Mouse (Mus musculus) heart, adult 18-20 months (tissue): Measurements from ENCODE around the gene Gfpt2. TPM values are rescaled to one million over a fixed set of nuclear protein-coding genes. Genes with fewer than 3 reads are reported as not detected.
A peak's percentile ranks its signal among the peaks of the same experiment; 100 is the strongest.
"Not testable (repeated sequence)": the region's sequence is repeated elsewhere in the genome, so short reads cannot be mapped to it uniquely, and the experiment has no call there.

Experiments used
- DNase-seq, 2 experiments: peaks; one replicate each; pipeline ENCODE4 v3.0.0; 2021 to 2022; ENCODE audit warnings: mixed read lengths in 1 of 2
- long read RNA-seq, 2 experiments: library from polyadenylated mRNA; stranded (forward); transcript quantifications; one replicate each; pipeline ENCODE4 v2.0.0; 2021
- total RNA-seq, 2 experiments: library from RNA; stranded (reverse); gene quantifications; 2 replicates each; pipeline ENCODE4 v1.2.3; 2021

The Gfpt2 gene
- 1 to 10 TPM; 8.7 to 9.3 TPM for total RNA-seq
- long read RNA-seq, experiment 1, transcript Gfpt2-201 (19 exons, 2,947 nt), result major isoform, 10 of 12 reads
- long read RNA-seq, experiment 1, partial matches to known transcripts, result 2 of 12 reads
- long read RNA-seq, experiment 1, other reads (novel, unspliced or antisense), result 0 of 12 reads
- long read RNA-seq, experiment 2, transcript Gfpt2-201 (19 exons, 2,947 nt), result major isoform, 9 of 10 reads
- long read RNA-seq, experiment 2, partial matches to known transcripts, result 0 of 10 reads
- long read RNA-seq, experiment 2, other reads (novel, unspliced or antisense), result 1 of 10 reads

DNA sequence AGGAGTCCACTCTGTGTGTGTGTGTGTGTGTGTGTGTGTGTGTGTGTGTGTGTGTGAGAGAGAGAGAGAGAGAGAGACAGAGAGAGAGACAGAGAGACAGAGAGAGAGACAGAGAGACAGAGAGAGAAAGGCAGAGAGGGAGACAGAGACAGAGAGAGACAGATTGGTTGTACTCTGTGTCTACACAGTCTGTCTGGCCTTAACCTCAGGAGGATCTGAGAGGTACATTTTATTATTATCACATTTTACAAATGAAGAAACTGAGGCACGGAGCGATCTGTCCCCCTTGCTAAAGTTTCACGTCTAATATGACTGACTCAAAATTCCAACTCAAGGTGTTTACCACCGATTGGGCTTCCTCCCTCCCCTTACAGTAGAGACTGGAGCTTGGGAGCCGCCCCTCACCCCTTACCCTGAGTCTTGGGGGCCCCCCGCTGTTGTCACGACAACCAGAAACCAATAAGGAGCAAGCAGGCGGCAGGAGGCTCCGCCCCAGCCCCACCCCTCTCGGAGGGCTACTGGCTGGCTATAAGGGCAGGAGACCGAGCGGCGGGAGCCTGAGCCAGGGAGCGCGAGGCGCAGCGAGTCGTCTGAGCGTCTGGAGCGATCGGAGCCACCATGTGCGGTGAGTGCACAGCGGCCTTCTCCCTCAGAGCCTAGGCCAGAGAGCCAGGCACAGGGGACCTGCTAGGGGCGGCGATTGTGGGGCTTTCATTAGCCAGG lies at the start of gene Gfpt2:
TSS of gene Gfpt2 (plus strand) at position 560 of the 723 bp plus-strand sequence.
- peak; percentile 87 to 90 for DNase-seq

DNA sequence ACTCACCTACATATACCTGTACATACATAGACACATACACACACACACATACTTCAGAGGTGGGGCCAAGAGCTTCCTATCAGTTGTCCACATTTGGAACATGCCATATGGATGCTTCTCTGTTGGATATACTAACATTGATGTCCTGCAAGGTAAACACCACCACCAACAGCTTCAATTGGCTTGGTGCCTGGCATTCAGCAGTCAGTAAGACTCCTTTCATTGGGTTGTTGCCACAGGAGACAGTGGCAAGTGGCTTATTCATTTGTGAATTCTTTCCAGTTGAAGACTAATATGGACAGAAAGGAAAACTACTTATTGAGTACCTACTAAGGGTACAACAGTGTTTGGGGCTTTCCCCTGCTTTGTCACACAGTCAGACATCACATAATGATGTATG lies 49.0 kb upstream of the Gfpt2 start:
- no peak for DNase-seq

DNA sequence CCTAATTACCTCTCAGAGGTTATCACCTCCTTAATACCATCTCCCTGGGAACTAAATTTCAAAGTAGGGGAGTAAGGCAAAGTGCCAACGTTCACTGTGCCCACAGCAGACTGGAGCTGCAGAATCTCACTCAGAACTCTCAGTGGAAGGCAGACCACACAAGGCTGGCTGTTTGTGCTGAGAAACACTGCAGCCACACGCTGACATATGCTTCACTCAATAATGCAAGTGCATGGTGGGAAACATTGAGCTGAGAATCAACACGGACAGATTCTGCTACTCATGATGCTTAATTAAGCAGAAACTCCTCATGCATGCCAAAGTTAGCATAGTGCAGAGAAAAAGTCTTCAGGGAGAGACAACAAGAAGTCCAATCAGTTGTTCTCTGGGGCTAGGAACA lies 48.1 kb upstream of the Gfpt2 start:
- no peak for DNase-seq

DNA sequence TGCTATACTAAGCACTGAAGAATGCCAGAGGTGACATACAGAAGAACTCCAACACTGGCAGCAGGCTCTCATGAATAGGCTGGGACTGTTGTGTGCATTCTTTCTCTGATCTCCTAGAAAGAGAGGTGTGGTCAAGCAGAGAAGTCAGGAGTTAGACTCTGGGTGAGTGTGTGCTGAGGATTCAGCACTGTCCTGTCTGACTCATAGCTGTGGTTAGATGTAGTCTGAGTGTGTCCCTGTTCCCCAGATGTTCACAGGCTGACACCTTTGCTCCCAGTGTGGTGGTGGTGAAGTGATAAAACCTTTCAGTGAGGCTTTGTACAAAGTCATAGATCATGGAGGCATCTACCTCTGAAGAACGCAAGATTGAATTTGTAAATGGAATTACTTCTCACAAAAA lies 47.2 kb upstream of the Gfpt2 start:
- DNase-seq, result no peak

DNA sequence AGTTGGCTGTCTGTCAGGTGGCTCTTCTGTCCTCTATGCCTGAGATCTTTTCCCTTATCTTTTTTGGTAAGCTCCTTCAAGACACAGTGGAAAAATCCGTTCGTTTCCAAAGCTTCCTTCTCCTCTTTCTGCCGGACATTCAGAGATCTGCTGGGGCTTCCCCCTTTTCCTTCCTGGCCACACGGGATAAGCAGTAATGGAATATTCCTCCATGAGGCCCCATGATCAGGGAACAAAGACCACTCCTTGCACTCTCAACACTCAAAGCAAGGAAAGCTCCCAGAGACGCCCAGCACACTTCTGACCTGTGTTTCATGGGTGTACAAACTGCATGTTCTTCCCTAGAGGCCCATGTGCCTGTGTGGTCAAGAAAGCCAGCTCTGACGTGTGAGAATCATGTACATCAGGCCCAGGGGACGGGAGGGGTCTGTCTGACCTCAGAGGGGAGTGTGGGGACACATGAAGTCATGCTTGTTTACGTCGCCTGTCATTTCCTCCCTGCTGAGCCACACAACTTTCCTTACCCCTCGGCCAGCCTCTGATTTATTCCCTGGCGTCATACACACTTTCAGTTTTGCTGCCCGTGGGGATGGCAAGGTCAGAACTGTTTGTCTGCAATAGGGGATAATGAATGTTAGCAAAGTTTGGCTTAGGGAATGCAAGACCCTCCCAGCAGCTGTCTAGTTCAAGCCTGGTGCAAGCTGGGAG lies 38.9 kb upstream of the Gfpt2 start:
- peak; percentile 73 to 83 for DNase-seq

DNA sequence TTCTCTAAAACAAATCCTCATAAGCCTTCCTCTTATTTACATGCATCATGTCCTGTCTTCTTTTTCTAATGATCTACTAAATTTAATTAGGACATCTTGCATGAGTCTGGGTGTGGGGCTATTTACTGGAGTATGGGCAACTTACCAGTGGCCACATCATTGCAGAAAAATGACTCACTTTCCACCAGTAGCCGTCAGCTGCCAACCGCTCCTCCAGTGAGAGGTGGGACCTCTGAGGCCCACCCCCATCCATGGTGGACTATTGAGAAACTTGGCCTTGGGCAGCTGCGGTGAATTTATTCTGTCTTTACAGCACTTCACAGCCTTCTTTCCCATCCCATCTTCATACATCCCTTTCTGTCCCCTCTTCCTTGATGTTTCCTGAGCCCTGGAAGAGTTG lies 35.9 kb upstream of the Gfpt2 start:
- peak in 1 of 2 experiments; percentile 55 for DNase-seq

DNA sequence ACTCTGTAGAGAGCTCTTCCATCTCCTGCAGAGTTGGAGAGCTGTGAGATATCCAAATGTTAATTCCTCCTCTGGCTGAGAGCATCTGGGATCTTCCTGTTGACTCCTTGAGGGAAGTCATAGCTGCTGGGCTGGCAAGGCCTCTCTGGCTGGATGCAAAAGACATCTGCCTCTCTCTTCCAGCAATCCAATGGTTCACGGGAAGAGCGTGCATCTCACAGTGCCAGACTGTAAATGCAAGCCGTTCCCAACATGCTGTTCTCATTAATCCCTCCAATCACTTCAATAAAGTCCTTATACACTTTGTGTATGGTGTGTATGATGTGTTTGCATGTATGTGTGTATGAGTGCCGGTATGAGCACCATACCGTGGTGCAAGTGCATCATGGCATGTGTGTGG lies 32.8 kb upstream of the Gfpt2 start:
- DNase-seq, result no peak

DNA sequence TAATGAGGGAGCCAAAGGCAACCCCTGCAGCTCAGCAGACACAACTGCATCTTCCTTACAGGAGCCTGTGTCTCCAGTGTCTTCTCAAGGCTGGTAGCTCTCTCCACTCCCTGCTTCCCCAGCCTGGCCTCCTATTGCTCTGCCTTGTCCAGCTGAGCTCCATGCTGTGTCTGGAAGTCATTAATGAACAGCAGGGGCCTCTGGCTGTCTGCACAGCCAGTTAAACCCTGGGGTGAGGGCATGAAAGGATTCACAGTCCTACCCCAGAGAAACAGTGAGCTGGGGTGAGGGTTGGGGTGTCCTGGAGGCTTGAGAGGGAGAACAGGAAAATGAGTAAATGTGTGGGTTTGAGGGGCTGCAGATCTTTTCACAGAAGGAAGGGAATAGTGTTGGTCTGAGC lies 30.4 kb upstream of the Gfpt2 start:
- no peak for DNase-seq

DNA sequence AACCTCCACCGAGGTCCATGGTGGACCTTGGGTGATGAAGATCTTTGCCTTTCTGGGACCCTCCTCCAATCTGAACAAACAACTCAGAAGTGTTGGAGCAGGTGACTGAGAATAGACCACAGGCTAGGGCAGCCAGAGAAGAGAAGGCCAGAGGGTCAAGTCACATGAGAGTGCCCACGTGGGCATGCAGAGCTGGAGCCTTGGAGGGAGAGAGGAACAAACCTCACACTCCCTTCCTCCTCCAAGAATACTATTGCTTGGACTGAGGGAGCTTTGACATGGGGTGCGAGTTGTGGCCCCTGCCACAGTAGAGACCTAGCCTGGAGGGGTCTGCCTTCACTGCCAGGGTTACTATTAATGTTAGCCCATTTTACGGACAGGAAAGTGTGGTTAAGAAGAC lies 30.0 kb upstream of the Gfpt2 start:
- no peak for DNase-seq

DNA sequence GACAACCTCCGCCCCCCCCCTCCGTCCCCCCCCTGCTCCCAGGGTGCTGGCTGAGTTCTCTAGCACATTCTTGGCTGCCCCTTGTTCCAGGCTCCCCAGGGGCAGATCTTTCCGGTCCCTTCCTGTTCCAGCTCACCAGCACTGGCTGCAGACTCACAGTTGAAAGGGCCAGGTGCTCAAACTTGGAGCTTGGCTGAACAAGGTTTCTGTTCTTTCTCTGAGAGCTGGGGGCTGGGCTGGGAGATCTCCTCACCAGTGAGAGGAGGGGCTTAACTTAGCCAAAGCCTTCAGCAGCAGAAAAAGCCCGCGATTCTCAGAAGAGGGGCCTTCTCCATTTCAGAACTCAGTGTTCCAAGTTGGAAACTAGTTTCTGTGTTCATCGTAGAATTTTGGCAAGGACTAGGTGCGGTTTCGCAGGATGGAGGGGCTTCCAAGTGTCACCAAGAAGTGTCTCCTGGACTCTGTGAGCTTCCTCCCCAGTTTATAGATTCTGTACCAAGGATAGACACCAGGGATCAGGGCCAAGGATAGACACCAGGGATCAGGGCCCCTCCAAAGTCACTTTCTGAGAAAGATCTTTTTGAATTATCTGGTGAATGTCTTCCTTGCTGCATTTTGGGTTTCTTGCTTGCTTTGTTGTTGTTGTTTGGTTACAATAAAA lies 29.2 kb upstream of the Gfpt2 start:
- DNase-seq, result peak; percentile 78 to 91

DNA sequence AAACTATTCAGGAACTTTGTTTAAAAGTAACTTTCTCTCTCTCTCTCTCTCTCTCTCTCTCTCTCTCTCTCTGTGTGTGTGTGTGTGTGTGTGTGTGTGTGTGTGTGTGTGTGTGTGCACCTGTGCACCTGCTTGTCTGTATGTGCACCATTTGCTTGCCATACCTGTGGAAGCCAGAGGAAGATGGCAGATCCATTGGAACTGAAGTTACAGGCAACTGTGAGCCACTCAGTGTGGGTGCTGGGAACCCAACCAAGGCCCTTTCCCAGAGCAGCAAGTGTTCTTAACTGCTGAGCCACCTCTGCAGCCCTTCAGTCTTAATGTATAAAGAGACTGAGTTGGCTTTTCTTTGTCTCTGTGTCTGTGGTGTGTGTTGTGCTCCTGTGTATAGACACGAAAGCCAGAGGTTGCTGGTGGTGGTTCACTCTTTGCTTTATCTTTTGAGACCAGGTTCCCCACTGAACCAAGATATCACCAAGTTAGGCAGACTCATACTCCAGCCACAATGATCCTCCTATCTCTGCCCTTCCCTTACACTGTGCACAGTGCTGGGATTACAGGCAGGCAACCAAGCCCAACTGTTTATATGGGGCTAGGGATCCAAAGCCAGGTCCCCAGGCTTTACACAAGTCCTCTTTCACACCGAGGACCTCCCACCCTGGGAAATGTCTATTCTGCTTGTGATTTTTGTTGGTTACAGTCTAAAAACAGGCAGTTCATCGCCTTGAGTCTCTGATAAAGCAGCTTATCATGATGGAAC lies 28.4 kb upstream of the Gfpt2 start:
- no peak for DNase-seq

DNA sequence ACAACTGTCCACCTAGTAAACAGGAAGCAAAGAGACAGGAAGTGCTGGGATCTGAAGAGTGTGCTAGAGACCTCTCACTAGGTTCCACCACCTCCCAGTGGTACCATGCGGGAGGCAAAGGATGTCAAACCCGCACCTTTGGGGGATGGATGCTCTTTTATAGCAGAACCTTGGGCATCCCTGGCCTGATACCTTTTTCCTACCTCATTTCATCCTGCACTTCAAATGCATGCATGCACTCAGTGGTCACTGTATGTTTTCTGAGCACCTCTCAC lies 27.9 kb upstream of the Gfpt2 start:
- DNase-seq, result no peak

DNA sequence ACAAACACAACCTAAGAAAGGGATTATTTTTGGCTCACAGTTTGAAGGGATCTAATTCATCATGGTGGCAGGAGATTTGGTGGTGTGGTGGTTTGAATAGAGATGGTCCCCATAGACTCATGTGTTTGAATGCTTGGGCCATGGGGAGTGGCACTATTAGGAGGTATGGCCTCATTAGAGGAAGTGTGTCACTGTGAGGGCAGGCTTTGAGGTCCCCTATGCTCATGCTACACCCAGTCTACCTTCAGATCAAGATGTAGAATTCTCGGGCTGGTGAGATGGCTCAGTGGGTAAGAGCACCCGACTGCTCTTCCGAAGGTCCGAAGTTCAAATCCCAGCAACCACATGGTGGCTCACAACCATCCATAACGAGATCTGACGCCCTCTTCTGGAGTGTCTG lies 26.5 kb upstream of the Gfpt2 start:
- not testable (repeated sequence) for DNase-seq

DNA sequence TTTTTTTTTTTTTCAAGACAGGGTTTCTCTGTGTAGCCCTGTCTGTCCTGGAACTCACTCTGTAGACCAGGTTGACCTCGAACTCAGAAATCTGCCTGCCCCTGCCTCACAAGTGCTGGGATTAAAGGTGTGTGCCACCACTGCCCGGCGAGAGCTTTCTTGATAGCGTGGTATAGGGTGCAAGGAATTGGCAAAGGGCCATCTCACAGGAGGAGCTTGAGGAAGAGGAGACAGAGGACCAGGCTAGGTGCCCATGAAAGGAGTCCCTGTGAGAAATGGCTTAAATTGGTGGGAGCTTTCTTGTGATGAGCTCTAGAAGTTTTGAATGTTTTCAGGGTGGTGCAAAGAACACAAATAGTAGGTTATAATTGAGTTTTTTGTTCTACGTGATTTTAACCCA lies 25.2 kb upstream of the Gfpt2 start:
- DNase-seq, result no peak

DNA sequence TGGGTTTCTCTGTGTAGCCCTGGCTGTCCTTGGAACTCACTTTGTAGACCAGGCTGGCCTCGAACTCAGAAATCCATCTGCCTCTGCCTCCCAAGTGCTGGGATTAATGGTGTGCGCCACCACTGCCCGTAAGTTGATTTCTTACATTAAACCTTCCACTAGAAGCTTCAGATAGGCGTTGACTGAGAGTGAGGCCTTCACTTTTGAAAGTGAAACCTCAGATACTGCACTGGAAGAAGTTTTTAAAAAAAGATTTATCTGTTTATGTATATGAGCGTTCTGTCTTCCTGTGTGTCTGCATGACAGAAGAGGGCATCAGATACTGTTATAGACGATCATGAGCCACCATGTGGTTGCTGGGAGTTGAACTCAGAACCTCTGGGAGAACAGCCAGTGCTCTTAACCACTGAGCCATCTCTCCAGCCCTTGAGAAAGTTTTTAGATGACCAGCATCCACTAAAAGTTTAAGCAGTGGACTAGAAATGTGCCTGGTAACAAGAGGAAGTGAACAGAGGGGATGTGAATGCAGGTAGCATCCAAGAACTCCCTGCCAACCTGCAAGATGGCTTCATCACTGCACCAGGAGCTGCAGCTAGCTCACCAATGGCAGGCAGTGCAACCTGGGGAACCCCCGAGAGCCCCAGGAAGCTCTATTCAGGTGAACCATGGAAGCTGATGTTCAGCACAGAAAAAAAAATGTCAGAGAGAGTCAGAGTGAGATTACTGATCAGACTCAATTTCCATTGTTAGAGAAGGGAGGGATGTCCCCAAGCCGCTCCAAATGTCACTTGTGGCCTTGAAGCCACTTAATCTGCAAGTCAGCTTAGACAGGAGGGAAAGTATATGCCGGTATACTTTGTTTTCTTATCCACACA lies 23.1 kb upstream of the Gfpt2 start:
- DNase-seq, result no peak

DNA sequence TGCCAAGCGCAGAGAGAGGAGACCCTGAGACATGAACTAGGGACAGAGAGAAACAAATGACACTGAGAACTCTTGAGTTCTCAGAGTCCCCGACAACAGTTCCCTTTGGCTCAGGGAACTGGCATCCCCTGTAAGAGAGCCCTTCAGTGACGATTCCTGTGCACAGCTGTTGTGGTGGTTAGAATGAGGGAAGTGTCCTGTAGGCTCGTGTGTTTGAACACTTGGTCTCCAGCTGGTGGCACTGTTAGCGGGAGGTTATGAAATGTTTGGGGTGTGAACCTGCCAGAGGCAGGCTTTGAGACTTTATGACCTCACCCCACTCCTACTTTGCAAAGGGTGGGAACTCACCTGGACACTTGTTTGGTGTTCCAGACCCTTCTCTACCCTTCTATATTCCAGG lies 21.7 kb upstream of the Gfpt2 start:
- peak in 1 of 2 experiments; percentile 33 for DNase-seq

DNA sequence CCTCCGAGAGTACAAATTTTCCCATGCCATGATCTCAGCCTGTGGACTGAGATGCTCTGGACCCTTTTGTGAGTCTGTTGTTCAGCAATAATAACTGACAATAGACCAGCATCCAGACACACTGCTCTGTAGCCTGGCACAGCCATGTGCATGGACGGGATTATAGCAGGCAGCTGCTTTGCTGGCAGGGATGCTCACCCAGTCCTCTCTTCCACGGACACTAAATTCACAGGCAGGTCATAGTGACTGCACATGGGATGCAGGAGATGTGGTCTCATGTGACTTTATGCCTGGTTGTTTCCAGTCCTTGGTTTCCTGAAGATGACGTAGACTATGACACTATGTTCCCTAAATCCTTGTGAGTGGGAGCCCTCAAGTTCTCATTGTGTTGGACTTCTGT lies 19.1 kb upstream of the Gfpt2 start:
- no peak for DNase-seq

DNA sequence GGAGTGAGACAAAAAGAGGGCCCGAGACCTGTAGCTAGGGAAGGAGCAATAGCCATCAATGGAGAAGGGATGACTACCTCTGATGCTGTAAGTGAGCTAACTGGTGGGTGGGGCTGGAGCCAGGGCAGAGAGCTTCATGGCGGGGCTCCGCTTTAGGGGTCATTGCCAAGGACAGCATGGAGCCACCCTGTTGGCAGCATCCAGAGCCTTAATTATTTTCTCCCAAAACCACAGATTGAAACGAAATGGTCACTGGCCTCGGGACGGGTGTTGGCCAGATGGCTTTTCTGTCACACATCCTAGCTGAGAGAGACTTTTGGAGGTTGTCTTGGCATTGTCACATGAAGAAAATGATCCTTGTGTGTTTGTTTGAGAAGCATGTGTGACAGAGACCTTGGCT lies 15.1 kb upstream of the Gfpt2 start:
- DNase-seq, result peak in 1 of 2 experiments; percentile 48

DNA sequence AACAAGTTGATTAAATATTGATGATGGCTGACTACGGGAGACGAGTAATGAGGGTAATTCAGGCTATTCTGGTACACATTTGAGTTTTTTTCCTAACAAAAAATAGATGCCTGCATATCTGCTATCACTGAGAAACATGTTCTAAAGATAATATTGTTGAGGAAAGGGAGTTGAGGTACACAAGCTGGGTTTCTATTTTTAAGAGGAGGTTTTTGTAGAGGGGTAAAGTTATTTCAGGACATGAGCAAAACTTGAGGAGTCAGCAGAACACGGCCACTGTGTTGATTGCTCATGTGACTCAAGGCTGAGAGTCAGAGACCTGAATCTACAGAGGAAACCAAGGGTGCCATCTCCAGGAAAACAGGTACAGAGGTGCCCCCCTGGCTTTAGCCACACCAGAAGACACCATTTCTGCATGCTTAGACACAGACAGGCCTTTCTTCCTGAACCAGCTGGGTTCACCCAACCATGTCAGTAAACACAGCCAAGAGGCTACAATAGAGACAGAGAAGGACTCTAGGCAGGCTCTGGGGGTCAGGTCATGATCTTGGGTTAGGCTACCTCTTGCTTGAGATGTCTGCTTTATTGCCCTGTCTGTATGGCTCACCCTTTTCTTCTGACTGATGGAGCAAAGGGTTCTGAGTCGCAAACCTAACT lies 13.7 kb upstream of the Gfpt2 start:
- DNase-seq, result no peak

DNA sequence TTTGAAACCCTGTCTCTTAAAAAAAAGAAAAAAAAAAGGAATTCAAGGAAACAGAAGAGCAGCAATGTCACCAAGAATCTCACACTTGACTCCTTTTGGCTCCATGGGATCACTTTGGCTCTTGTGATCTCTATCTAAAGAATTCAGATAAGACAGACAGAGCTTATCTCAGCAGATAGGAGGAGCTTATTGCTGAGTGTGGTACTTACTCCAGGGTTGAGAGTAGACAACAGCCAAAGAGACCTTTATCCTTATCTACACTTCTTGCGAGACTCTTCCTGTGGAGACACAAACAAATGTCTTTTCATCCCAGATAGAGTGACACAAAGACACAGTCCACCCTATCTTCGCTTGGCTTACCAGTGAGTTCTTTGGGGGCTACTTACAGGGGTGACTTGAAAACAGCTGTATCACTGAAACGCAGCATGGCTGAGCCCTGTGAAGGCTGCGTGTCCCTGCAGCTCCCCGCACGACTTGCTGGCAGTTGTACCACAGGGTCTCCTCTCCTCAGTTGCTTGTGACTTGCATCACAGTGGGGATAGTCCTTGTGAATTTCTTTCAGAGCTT lies 12.1 kb upstream of the Gfpt2 start:
- no peak for DNase-seq
